Mouse (Mus musculus): Measurements from ENCODE around the gene Noc2l.

Gene Noc2l

GRCm38 (mm10) chr4:156216196-156216595 lies 19.6 kb upstream of the Noc2l start:
- DNase-seq (ENCODE audit: low read depth, low spot score): no peak

GRCm38 (mm10) chr4:156217022-156217669 lies 18.7 kb upstream of the Noc2l start:
- DNase-seq (ENCODE audit: low read depth, low spot score): no peak

- no peak for DNase-seq (ENCODE audit: low read depth, low spot score)
Measured at GRCm38 (mm10) chr4:156217838-156218237, 18.0 kb upstream of the Noc2l start.

GRCm38 (mm10) chr4:156219936-156220335 lies 15.9 kb upstream of the Noc2l start:
- no peak for DNase-seq (ENCODE audit: low read depth, low spot score)

GRCm38 (mm10) chr4:156224276-156224675 lies 11.5 kb upstream of the Noc2l start:
- no peak for DNase-seq (ENCODE audit: low read depth, low spot score)

- no peak for DNase-seq (ENCODE audit: low read depth, low spot score)
Measured at GRCm38 (mm10) chr4:156227752-156228392, 7.9 kb upstream of the Noc2l start.

GRCm38 (mm10) chr4:156228393-156229024 lies 7.3 kb upstream of the Noc2l start:
- DNase-seq (ENCODE audit: low read depth, low spot score): no peak

- DNase-seq (ENCODE audit: low read depth, low spot score): no peak
Measured at GRCm38 (mm10) chr4:156234021-156234501, 1.7 kb upstream of the Noc2l start.

GRCm38 (mm10) chr4:156234701-156235213 lies 1.1 kb upstream of the Noc2l start, which contains the start of gene Plekhn1:
Gene Plekhn1, minus strand, starts transcription at chr4:156234857.
- no peak for DNase-seq (ENCODE audit: low read depth, low spot score)

GRCm38 (mm10) chr4:156235360-156235770 lies 445 bp upstream of the Noc2l start:
- no peak for DNase-seq (ENCODE audit: low read depth, low spot score)

GRCm38 (mm10) chr4:156236651-156237447 lies 1.0 kb downstream of the Noc2l start:
- no peak for DNase-seq (ENCODE audit: low read depth, low spot score)

- no peak for DNase-seq (ENCODE audit: low read depth, low spot score)
Measured at GRCm38 (mm10) chr4:156249567-156249966, 13.8 kb downstream of the Noc2l start.

- no peak for DNase-seq (ENCODE audit: low read depth, low spot score)
Measured at GRCm38 (mm10) chr4:156251081-156251480, 15.3 kb downstream of the Noc2l start.

GRCm38 (mm10) chr4:156252140-156252539 lies 16.3 kb downstream of the Noc2l start:
- DNase-seq (ENCODE audit: low read depth, low spot score): no peak

- DNase-seq (ENCODE audit: low read depth, low spot score): no peak
Measured at GRCm38 (mm10) chr4:156252619-156253018, 16.8 kb downstream of the Noc2l start.

GRCm38 (mm10) chr4:156253043-156253442 lies 17.2 kb downstream of the Noc2l start:
- DNase-seq (ENCODE audit: low read depth, low spot score): peak; percentile 67

- peak; percentile 64 for DNase-seq (ENCODE audit: low read depth, low spot score)
Measured at GRCm38 (mm10) chr4:156254361-156255077, 18.7 kb downstream of the Noc2l start.

GRCm38 (mm10) chr4:156255078-156255839 lies 19.4 kb downstream of the Noc2l start, which contains the start of gene Samd11:
Gene Samd11, minus strand, starts transcription at chr4:156255657.
- DNase-seq (ENCODE audit: low read depth, low spot score): peak; percentile 47
